Mouse (Mus musculus): ENCODE measurements around the gene Thsd7b.

- no peak for TF ChIP-seq CTCF (IDR thresholded peaks at IDR 0.05; ENCODE audit: extremely low read depth, insufficient read length, insufficient replicate concordance, low read depth, low read length)
- TF ChIP-seq POLR2A (IDR thresholded peaks at IDR 0.05; ENCODE audit: low read depth, low read length): no peak
These were observed 504.0 kb downstream of the Thsd7b start for GRCm38 (mm10) chr1:129777055-129777454.

Measured in small intestine, adult 2 months (tissue).